Mouse (Mus musculus) small intestine, adult 2 months (tissue): ENCODE data around the gene Acot7.

Source experiments
- CTCF ChIP-seq: fragments of 200-500 bp; IDR thresholded peaks from 2 replicates; pipeline ENCODE4 v1.5.1; 2012; ENCODE audit warnings: low read depth, mild to moderate bottlenecking, control low read depth, inconsistent platforms, low read length, moderate library complexity, mixed read lengths; ENCODE audit not compliant: insufficient replicate concordance, insufficient read length; ENCODE audit errors: extremely low read depth
- POLR2A ChIP-seq: fragments of 200-500 bp; IDR thresholded peaks from 2 replicates; pipeline ENCODE4 v1.6.1; 2012; ENCODE audit warnings: low read depth, mild to moderate bottlenecking, control low read depth, inconsistent platforms, low read length, moderate library complexity

DNA sequence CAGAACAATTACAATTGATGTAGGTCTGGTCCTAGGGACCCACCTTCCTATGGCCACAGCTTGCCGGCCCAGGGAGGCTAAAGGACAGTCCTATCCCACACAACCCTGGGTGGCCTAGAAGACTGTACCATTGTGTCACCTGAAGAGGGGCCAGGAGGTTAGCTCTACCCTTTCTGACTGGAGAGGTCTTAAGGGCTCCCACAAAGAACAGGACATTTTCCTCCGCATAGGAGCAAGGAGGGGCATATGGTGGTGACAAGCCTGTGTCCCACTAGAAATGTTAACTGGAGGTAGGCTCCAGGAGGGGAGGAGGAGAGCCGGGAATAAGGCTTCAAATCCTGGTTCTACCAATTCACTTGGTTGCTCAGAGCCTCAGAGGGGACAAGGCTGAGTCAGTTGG lies 95.3 kb downstream of the Acot7 start:
- no peak; the same call in 1 of the 2 replicates for TF ChIP-seq CTCF
- no peak for TF ChIP-seq POLR2A
